Mouse (Mus musculus): ENCODE results near the gene Mfsd5. TPM values are rescaled to one million over a fixed set of nuclear protein-coding genes. Genes with fewer than 3 reads are reported as not detected.

The Mfsd5 gene
- total RNA-seq, 4 experiments from 2014 or later: 38.3 to 48.5 (median 42.1) TPM

Other genes with a start within 250 kb of the Mfsd5 start
- gene Eif4b, start 205.7 kb upstream of the Mfsd5 start, total RNA-seq (2022): 100 to 1,000 TPM; 191 to 203 (median 200) TPM
- 10 to 100 TPM; 23.3 to 29.5 (median 24.3) TPM for gene Tns2, start 179.0 kb upstream of the Mfsd5 start, total RNA-seq (2022)
- gene Spryd3, start 143.2 kb upstream of the Mfsd5 start, total RNA-seq (2022): 100 to 1,000 TPM; 147 to 167 (median 161) TPM
- gene Igfbp6, start 135.1 kb upstream of the Mfsd5 start, total RNA-seq (2022): 10 to 100 TPM; 42.4 to 49.5 (median 45.5) TPM
- gene Soat2, start 128.9 kb upstream of the Mfsd5 start, total RNA-seq (2022): under 1 TPM in 2 of 4 experiments, not detected in 2; 0.26 to 0.27 TPM
- 10 to 100 TPM; 72.4 to 79.4 (median 73.1) TPM for gene Zfp740, start 76.2 kb upstream of the Mfsd5 start, total RNA-seq (2022)
- 10 to 100 TPM; 24.6 to 38.7 (median 31.1) TPM for gene Csad, start 74.7 kb upstream of the Mfsd5 start, total RNA-seq (2022)
- gene Itgb7, start 47.5 kb upstream of the Mfsd5 start, total RNA-seq (2022): 1 to 10 TPM in 2 of 4 experiments, under 1 TPM in 2; 0.23 to 2.9 (median 1.7) TPM
- gene Rarg, start 21.9 kb upstream of the Mfsd5 start, total RNA-seq (2022): 10 to 100 TPM; 13.5 to 16.8 (median 16.3) TPM
- not detected for gene Gm9918, start 8.9 kb upstream of the Mfsd5 start, total RNA-seq (2022)
- 1 to 10 TPM in 3 of 4 experiments, under 1 TPM in 1; 0.91 to 1.5 (median 1.2) TPM for gene Espl1, start 16.8 kb downstream of the Mfsd5 start, total RNA-seq (2022)
- 100 to 1,000 TPM; 457 to 497 (median 483) TPM for gene Pfdn5, start 46.7 kb downstream of the Mfsd5 start, total RNA-seq (2022)
- 10 to 100 TPM; 59.3 to 63.4 (median 61.9) TPM for gene Myg1, start 52.3 kb downstream of the Mfsd5 start, total RNA-seq (2022)
- gene Aaas, start 71.3 kb downstream of the Mfsd5 start, total RNA-seq (2022): 10 to 100 TPM; 20.1 to 25.3 (median 22.2) TPM
- gene Sp7, start 87.7 kb downstream of the Mfsd5 start, total RNA-seq (2022): 1 to 10 TPM in 2 of 4 experiments, under 1 TPM in 2; 0.82 to 1.6 (median 1.0) TPM
- 10 to 100 TPM; 30.3 to 44.7 (median 38.7) TPM for gene Sp1, start 126.7 kb downstream of the Mfsd5 start, total RNA-seq (2022)
- gene Amhr2, start 165.9 kb downstream of the Mfsd5 start, total RNA-seq (2022): 1 to 10 TPM in 1 of 4 experiments, under 1 TPM in 3; 0.73 to 2.0 (median 0.92) TPM
- gene Prr13, start 179.6 kb downstream of the Mfsd5 start, total RNA-seq (2022): 10 to 100 TPM; 42.3 to 53.7 (median 44.3) TPM
- gene Pcbp2, start 191.1 kb downstream of the Mfsd5 start, total RNA-seq (2022): 100 to 1,000 TPM; 481 to 511 (median 488) TPM
- not detected for gene Gm10337, start 224.3 kb downstream of the Mfsd5 start, total RNA-seq (2022)
- gene Map3k12, start 237.6 kb downstream of the Mfsd5 start, total RNA-seq (2022): 10 to 100 TPM; 85.6 to 93.8 (median 89.3) TPM
- gene Tarbp2, start 238.7 kb downstream of the Mfsd5 start, total RNA-seq (2022): 10 to 100 TPM; 30.3 to 37.4 (median 35.2) TPM
- gene Npff, start 245.5 kb downstream of the Mfsd5 start, total RNA-seq (2022): 1 to 10 TPM; 2.1 to 4.8 (median 3.2) TPM